Mouse (Mus musculus): Measurements from ENCODE around the gene 4930503B20Rik.

Gene 4930503B20Rik

GRCm38 (mm10) chr3:146651217-146651616 is at the start of gene 4930503B20Rik:
TSS of gene 4930503B20Rik (minus strand) at chr3:146651317.
- DNase-seq (ENCODE audit: low spot score), result no peak

DNA sequence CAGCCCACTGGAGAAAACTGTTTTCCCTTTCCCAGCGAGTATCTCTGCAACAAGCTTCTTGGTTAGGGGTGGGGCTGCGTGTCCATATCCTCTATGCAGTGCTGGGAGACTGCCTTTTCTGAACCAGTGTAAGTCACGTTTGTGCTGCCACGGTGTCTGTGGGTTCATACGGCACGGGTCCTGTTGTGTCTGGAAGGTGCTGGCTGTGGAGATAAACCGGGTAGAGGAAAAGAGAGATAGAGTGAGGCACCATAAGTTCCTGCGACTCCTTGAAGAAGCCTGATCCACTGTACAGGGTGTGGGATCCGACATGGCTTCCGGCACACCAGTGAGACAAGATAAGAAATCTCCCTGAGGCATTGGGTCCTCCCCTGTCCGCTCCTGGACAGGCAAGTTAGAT is 48.9 kb upstream of the 4930503B20Rik start:
- DNase-seq (ENCODE audit: low spot score), result peak; percentile 50

- DNase-seq (ENCODE audit: low spot score), result peak; percentile 36
These were observed 47.9 kb upstream of the 4930503B20Rik start for GRCm38 (mm10) chr3:146698982-146699381.

DNA sequence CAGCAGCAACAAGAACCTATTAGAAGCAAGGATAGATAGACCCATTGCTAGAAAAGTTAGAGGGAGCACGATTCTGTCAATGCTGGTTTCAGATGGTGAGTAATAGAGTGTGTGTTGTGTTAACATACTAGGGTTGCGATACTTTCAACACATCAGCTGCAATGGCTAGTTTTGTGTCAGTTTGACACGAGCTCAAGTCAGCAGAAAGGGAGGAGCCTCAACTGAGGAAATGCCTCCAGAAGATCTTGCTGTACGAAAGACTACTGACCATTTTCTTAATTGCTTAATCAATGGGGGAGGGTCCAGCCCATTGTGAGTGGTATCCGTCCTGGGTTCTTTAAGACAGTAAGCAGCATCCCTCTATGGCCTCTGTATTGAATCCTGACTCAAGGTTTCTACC is 41.4 kb upstream of the 4930503B20Rik start:
- DNase-seq (ENCODE audit: low spot score), result no peak

- no peak for DNase-seq (ENCODE audit: low spot score)
These were observed 36.1 kb upstream of the 4930503B20Rik start for GRCm38 (mm10) chr3:146687121-146687725.

GRCm38 (mm10) chr3:146686428-146686827 is 35.3 kb upstream of the 4930503B20Rik start:
- no peak for DNase-seq (ENCODE audit: low spot score)

- DNase-seq (ENCODE audit: low spot score), result no peak
These were observed 33.9 kb upstream of the 4930503B20Rik start, which contains the start of gene Samd13 for GRCm38 (mm10) chr3:146684811-146685675. TSS of gene Samd13 (minus strand) at chr3:146685592.

GRCm38 (mm10) chr3:146683095-146683494 is 32.0 kb upstream of the 4930503B20Rik start:
- no peak for DNase-seq (ENCODE audit: low spot score)

DNA sequence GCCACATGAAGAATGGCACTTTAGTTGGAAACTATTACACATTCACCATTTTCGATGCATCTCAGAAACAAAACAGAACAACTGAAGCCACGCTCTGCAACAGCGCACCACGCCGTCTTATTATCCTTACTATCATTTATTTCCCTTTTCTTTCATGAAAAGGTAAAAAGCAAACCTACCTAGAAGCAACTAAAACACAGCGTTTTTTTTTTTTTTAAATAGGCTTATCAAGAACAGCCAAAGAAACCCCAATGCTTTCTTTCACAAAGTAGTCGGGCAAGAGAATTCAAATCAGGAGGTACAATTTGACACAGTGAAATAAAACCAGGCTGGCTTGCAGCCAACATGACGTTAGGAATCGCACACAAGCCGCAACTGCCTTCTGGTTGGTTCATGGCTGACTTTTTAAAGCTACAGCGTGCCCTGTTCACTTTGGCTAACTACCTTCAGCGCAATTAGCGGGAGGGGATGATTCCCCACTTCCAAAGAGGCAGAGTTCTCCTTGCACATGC is 31.1 kb upstream of the 4930503B20Rik start:
- DNase-seq (ENCODE audit: low spot score), result no peak

DNA sequence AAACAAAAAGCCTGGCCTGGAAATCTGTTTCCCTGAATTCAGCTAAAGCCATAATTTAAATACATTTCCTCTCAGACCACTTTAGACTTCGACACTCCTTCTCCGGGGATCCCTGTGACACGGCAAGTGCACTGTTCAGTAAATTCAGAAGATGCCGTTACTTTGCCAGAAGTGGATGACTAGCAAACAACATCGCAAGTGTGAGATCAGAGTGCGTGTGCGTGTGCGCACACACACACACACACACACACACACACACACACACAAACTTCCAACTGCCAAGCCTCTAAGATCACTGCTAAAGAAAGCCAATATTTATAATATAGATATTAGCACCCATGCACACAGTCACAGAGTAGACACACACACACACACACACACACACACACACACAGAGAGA is 30.6 kb upstream of the 4930503B20Rik start:
- DNase-seq (ENCODE audit: low spot score), result no peak

- no peak for DNase-seq (ENCODE audit: low spot score)
These were observed 29.5 kb upstream of the 4930503B20Rik start for GRCm38 (mm10) chr3:146680625-146681024.

DNA sequence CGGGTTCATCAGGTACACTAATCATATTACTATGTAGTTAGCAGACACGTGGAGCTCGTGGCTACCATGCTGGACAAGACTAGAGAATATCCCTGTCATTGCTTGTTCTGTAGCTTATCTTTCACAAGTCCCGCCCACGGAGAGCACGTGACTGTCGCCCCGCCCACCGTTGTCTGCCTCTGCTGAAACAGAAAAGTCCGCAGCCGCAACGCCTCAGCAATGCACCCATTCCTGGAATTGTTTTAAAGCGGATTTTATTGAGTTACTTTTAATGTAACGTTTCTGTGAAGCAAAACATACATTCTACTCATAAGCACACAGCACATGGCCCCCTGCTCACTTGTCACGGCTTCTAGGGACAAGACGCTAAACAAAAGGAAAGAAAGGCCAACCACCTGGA is 28.5 kb upstream of the 4930503B20Rik start:
- no peak for DNase-seq (ENCODE audit: low spot score)

DNA sequence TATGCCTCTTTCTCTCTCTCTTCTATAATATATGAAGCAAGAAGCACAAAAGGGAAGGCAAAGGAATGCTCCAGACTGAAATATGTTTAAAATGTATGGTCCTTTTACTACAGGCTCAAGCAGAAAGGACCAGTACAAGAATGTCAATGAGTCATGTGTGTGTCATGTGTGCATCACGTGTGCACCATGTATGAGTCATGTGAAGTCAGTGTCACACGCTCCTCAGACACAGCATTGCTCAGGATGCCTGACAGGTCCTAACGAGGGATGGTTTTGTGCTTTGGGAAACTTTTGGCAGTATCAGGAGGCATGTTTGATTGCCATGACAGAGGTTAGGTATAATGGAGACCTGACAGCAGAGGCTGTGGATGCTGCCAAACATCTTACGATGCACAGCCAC is 25.1 kb upstream of the 4930503B20Rik start:
- no peak for DNase-seq (ENCODE audit: low spot score)

- DNase-seq (ENCODE audit: low spot score), result no peak
These were observed 24.0 kb upstream of the 4930503B20Rik start for GRCm38 (mm10) chr3:146675101-146675500.

DNA sequence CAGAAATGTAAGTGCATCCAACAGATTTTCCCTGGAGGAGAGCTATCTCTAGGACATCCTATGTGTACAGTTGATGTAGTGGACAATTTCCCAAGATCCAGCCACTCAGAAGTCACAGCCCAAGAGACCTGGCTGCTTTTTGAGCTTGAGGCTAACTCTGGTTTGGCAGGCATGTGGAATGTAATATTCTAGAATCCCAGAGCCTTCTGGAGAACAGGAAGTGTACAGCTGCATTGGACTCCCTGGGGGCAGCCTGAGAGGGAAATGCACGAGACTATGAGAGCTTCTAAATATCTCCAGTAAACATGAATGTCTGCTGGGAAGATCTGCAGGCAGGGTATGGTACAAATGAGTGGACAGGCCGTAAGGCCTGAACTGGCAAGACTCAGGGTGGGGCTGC is 20.0 kb upstream of the 4930503B20Rik start:
- no peak for DNase-seq (ENCODE audit: low spot score)

DNA sequence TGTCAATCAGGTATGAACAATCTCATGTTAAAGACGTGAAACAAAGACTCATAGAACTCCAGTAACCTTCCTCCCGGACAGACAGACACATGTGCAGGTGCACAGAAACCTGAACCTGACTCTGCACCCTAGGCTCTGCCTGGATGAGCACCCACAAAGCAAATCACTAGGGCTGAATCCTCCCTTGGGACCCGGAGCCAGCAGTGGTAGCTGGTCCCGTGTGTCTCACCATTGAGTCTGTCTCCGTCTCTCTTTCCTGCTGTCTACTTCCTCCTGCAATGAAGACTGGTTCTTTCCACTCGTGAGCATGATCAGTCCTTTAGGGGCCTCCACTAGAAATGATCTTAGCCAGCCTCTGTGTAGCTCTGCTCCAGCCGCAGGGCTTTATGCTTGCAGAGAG is 10.8 kb upstream of the 4930503B20Rik start:
- DNase-seq (ENCODE audit: low spot score), result no peak

DNA sequence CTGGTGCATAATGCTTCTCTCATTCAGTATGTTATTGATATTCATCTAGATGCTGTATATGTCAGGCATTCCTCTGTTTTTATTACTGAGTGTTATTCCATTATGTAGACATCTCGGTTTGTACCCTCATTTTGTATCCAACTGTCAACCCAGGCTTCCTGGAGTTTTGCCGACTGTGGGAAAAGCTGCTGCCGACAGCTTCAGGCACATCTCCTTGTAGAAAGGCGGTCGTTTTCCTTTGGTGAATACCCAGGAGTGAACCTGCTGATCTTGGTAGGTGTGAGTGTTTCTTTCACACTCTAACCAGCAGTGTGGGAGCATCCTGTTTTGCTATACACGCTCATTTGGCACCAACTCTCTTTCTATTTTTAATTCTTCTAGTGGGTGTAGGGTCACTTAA is 9.9 kb upstream of the 4930503B20Rik start:
- no peak for DNase-seq (ENCODE audit: low spot score)

GRCm38 (mm10) chr3:146659321-146659720 is 8.2 kb upstream of the 4930503B20Rik start:
- no peak for DNase-seq (ENCODE audit: low spot score)

DNA sequence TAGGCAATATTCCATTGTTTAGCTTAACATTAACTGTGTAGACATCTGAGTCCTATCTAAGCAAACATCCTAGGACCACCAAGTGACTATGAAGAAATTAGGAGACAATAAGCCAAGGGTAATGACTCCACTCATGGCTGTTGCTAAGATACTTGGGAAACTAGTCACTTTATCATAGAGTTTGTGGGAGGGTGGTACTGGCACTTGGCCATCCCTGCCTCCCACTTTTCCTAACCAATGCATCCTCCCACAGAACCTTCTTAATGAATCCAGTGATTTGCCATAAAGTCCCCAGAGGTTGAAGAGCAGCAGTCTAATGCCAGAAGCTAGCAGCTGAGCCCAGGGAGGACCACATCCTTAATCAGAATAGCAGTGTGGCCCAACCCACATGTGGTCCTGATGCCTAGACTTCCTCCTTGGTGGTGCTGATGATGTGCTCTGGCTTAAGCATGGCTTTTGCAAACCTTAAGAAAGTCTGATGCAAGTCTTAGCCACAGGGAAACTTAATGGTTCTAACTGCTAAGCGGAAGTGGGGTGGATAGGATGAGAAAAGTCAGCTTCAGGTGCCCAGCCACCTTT is 7.0 kb upstream of the 4930503B20Rik start:
- DNase-seq (ENCODE audit: low spot score), result no peak

- DNase-seq (ENCODE audit: low spot score), result no peak
These were observed 6.3 kb upstream of the 4930503B20Rik start for GRCm38 (mm10) chr3:146657433-146657832.

DNA sequence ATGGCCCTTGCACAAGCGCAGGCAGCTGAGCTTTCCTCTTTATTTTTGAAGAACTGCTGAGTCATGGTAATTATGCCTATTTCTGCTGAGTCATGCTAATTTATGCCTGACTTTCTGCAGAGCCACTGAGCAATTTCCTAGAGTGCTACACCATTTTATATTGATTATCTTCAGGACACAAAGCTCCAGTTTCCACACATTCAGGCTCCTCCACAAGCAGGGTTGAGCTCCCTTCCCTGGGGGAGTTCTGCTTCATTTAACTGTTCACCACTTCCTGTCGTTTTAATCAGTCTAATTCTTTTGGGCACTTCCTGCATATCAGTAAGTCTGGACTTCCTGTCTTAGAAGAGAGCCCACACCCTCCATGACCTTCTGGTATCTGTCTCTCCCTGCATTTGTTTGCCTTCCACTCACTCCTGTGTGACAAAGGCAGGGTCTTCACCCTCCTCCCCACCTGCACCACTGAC is 4.0 kb upstream of the 4930503B20Rik start:
- peak; percentile 69 for DNase-seq (ENCODE audit: low spot score)

DNA sequence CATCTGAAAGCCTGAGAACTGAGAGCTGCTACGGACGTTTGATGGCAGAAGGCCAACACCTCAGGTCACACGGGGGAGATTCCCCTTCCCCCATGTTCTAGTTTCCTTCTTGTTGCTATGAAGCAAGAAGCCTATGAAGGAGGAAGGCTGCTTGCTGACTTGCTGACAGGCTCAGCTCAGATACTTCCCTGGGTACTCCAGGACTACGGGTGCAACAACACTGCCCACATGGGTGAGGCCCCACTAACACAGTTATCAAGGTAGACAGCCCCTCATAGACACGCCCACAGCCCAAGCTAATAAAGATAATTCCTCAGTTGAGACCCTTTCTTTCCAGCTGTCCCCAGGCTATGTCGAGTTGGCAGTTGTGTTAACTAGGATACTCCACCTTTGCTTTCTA is 2.6 kb upstream of the 4930503B20Rik start:
- peak; percentile 52 for DNase-seq (ENCODE audit: low spot score)

DNA sequence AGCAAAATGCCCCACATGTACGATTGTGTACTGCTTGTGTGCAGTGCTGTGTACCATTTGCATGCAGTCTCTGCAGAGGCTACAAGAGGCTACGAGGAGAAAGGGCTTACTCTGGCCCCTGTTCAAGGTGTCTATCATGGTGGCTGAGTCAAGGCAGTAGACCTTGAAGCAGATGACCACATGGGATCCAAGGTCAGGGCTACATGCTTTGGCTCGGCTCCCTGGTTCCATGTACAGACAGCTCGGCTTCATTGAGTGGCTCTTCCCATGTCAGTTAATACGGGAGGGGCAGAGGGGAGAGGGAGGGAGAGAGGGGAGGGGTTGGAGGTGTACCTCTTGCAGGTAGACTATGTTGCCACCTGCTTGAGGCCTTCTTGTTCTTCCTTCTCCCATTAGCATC is 1.3 kb upstream of the 4930503B20Rik start:
- no peak for DNase-seq (ENCODE audit: low spot score)

All from c-Kit-positive CD71-positive TER-119-positive erythroid progenitor cells, embryonic 14.5 days (primary cell).